Mouse (Mus musculus): Measurements from ENCODE around the gene Nav2.

The Nav2 gene

GRCm38 (mm10) chr7:48888751-48889150 is 19.8 kb upstream of the Nav2 start:
- no peak for DNase-seq (ENCODE audit: low read depth, low spot score)

- DNase-seq (ENCODE audit: low read depth, low spot score), result no peak
These were observed 17.5 kb upstream of the Nav2 start for GRCm38 (mm10) chr7:48891029-48891428.

- DNase-seq (ENCODE audit: low read depth, low spot score), result no peak
These were observed 15.4 kb upstream of the Nav2 start for GRCm38 (mm10) chr7:48893093-48893492.

- DNase-seq (ENCODE audit: low read depth, low spot score), result peak; percentile 51
These were observed 14.4 kb upstream of the Nav2 start for GRCm38 (mm10) chr7:48894152-48894551.

DNA sequence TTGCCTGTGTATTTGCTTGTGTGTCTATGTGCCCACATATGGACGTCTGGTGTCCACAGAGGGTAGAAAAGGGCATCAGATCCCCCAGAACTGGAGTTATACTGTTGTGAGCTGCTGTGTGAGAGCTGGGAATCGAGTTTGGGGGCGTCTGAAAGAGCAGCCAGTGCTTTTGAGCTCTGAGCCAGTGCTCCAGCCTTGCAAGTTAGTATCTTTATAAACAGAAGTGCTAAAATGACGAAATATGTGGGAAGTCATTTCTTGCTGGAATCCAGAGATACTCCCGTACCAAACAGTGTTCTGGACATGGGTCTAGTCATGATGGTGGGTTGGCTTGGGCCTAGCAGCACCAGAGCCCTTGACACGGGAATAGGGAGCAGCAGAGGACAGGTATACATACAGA is 13.8 kb upstream of the Nav2 start:
- DNase-seq (ENCODE audit: low read depth, low spot score), result no peak

- no peak for DNase-seq (ENCODE audit: low read depth, low spot score)
These were observed 13.0 kb upstream of the Nav2 start for GRCm38 (mm10) chr7:48895475-48895874.

DNA sequence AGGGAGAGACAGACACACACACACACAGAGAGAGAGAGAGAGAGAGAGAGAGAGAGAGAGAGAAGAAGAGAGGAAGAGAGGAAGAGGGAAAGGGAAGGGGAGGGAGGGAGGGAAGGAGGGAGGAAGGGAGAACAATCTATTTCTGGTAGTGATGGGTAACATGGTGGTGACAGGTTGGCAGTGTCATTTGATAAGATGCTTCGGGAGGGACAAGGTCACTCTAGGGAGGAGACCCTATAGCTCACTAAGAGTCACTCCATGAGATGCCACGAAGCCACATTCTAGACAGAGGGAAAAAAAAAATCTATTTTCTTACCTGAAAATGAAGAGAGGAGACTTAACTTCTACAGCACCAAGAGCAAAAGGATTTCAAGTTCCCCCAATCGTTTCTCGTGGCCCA is 12.5 kb upstream of the Nav2 start:
- no peak for DNase-seq (ENCODE audit: low read depth, low spot score)

DNA sequence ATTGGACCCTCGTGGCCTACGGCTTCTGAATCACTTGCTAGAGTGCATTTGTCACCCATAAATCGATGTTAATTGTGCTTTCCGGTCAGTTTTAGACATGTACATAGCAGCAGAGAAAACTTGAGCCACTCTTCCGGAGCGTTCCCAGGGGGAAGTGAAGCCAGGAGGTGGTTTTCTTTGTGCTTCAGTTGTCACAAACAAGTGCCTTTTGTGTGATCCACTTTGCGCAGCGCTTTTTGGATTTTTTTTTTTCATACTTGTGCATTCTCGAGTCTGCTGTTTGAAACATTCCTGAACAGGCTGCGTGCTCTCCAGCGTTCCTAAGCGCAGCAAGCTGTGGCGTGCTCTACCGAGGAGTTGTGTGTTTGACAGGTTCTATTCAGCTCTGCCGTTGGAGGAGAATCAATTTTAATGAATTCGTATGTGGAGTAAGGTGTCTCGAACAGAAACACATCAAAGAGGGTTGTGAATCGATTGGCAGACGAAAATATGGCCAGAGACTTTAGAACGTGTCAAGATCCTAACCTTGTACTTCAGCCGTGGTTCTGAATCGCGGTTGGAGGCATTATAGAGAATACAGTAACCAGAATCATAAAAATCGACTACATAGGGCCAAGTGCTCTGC is 10.9 kb upstream of the Nav2 start:
- no peak for DNase-seq (ENCODE audit: low read depth, low spot score)

DNA sequence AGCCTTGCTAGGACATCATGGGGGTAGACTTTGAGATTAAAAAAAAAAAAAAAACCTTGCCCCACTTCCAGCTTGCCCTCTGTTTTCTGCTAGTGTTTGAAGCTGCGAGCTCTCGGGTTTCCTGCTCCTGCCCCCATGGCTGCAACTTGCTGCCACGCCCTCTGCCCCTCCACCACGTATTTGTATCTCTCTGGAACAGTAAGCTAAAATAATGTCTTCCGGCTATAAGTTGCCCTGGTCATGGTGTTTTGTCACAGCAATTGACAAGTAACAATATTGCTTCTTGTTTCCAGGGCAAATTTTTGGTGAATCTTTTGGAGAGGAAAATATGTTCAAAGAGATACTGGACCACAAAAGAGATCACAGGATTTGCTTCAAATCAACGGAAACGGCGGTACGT is 10.1 kb upstream of the Nav2 start:
- peak; percentile 21 for DNase-seq (ENCODE audit: low read depth, low spot score)

- no peak for DNase-seq (ENCODE audit: low read depth, low spot score)
These were observed 7.9 kb upstream of the Nav2 start for GRCm38 (mm10) chr7:48900408-48901167.

DNA sequence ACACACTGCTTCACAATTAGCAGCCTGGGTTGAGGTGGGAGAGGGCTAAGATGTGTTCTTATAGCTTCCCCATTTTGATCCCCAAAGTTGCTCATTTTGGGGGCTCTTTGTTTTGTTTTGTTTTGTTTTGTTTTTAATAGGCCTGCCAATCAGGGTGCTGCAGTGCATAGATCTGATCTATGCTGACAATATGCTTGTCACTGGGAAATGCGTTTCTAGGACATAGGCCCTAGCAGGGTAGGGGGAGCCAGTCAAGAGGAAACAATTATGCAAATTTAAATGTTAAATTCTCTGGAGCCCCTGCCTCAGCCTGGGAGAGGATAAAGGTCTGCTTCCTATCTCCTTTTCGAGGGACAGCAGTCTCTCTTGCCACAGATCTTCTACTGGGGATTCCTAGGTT is 6.1 kb upstream of the Nav2 start:
- no peak for DNase-seq (ENCODE audit: low read depth, low spot score)

- DNase-seq (ENCODE audit: low read depth, low spot score), result no peak
These were observed 791 bp downstream of the Nav2 start for GRCm38 (mm10) chr7:48909342-48909671.

- DNase-seq (ENCODE audit: low read depth, low spot score), result no peak
These were observed 1.8 kb downstream of the Nav2 start for GRCm38 (mm10) chr7:48910282-48910681.

GRCm38 (mm10) chr7:48911146-48911545 is 2.6 kb downstream of the Nav2 start:
- no peak for DNase-seq (ENCODE audit: low read depth, low spot score)

GRCm38 (mm10) chr7:48914630-48915506 is 6.4 kb downstream of the Nav2 start:
- DNase-seq (ENCODE audit: low read depth, low spot score), result no peak

DNA sequence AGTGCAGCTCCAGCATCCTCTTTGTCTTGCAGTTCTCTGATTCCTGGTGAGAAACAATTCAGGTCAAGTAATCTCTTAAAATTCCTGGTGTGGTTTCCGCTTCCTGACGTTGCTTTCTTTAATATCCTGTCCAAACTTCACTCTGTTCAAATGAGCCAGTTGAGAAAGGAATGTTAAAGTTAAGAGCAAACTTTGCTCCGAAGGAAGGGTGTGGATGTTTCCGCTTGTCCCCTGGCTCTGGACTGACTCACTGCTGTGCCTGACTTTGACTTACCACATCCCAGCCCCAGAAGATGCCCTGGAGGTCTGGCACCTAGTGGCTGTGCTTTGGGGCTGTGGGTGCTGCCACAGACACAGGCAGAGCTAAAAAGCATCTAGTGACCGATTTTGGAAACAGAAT is 8.9 kb downstream of the Nav2 start:
- no peak for DNase-seq (ENCODE audit: low read depth, low spot score)

- DNase-seq (ENCODE audit: low read depth, low spot score), result no peak
These were observed 9.5 kb downstream of the Nav2 start for GRCm38 (mm10) chr7:48917988-48918387.

DNA sequence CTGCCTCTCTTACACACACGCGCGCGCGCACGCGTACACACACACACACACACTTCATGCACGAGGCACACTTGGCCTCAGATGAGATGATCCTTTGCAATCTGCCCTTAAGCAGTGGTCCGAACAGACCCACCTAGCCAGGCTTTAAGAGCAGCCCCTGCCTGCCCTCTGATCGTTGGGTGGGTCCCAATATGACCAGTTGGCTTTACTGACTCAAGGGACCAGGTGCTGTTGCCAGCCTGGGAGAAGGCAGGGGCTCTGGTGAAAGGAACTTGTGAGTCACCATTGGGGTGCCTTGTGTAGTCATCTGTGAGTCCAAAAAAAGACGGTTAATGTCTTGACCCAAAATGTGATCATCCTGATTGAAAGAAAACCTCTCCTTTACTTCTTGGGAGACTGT is 9.9 kb downstream of the Nav2 start:
- no peak for DNase-seq (ENCODE audit: low read depth, low spot score)

DNA sequence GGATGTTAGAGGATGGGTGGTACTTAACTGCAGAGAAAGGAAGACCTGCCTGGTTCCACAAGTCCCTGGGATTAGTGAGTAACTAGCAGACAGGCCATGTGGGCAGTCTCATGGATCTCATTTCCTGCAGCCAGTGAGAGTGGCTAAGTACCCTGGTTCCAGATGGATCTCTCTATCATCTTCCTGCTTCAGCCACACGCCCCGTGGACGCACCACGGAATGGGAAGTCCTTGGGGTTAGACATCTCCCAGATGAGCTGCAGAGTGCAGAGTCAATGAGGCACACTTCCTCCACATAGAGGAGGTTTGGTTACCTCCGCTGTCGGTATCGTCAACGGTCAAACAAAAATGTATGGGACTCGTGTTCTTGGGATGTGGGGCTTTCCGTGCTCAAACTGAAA is 15.1 kb downstream of the Nav2 start:
- DNase-seq (ENCODE audit: low read depth, low spot score), result no peak

DNA sequence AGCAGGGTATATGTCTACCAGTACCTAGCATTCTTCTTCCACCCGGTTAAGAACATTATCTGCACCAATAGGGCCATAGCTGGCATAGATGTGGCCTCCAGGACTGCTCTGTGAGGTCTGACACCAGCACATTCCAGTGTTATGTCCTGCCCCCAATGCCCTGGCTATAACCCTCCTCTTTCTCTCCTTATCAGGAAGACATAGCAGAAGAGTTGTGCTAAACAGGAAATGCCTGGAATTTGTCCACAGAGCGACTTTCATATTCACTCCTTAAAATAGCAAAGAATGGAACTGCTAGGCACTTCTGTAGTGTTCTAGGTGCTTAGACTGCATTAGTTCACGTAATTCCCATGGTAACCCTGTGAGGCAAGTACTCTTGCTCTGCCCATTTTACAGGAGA is 16.7 kb downstream of the Nav2 start:
- DNase-seq (ENCODE audit: low read depth, low spot score), result no peak

GRCm38 (mm10) chr7:48928364-48928763 is 19.8 kb downstream of the Nav2 start:
- DNase-seq (ENCODE audit: low read depth, low spot score), result peak; percentile 41

GRCm38 (mm10) chr7:48930399-48930798 is 21.9 kb downstream of the Nav2 start:
- no peak for DNase-seq (ENCODE audit: low read depth, low spot score)

DNA sequence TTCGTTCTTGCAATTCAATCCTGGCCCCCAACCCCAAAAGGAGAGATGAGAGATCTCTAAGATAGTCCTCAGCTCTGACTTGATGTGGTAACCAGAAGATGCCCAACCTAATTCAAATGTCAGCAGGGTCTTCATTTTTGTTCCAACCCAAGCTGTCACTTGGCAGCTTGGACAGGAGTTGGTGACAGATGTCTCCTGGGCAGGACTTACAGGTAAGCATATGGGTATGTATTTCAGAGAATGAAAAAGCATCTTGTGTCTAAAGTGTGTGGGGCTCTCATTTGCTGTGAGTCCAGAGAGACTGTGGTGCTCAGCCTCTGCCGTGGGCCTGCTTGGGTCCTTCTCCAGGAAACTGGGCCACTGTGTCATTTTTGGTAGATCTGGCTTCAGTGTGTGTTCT is 23.6 kb downstream of the Nav2 start:
- DNase-seq (ENCODE audit: low read depth, low spot score), result no peak
